Mouse (Mus musculus): Measurements from ENCODE around the gene Ltbp4.

Gene Ltbp4

GRCm38 (mm10) chr7:27337175-27337853 lies at the start of gene Ltbp4:
Gene Ltbp4, minus strand, starts transcription at chr7:27337692.
- DNase-seq (ENCODE audit: low spot score in 2 of 2) = no peak

GRCm38 (mm10) chr7:27384731-27385130 lies 47.2 kb upstream of the Ltbp4 start:
- DNase-seq (ENCODE audit: low spot score in 2 of 2) = no peak

- no peak for DNase-seq (ENCODE audit: low spot score in 2 of 2)
Observed at GRCm38 (mm10) chr7:27384134-27384533, 46.6 kb upstream of the Ltbp4 start.

- no peak for DNase-seq (ENCODE audit: low spot score in 2 of 2)
Observed at GRCm38 (mm10) chr7:27383233-27383632, 45.7 kb upstream of the Ltbp4 start.

- no peak for DNase-seq (ENCODE audit: low spot score in 2 of 2)
Observed at GRCm38 (mm10) chr7:27381560-27381959, 44.1 kb upstream of the Ltbp4 start.

- no peak for DNase-seq (ENCODE audit: low spot score in 2 of 2)
Observed at GRCm38 (mm10) chr7:27381009-27381408, 43.5 kb upstream of the Ltbp4 start.

GRCm38 (mm10) chr7:27379836-27380235 lies 42.3 kb upstream of the Ltbp4 start:
- no peak for DNase-seq (ENCODE audit: low spot score in 2 of 2)

GRCm38 (mm10) chr7:27378431-27378830 lies 40.9 kb upstream of the Ltbp4 start:
- DNase-seq (ENCODE audit: low spot score in 2 of 2) = no peak

- DNase-seq (ENCODE audit: low spot score in 2 of 2) = peak in 1 of 2 experiments; percentile 62
Observed at GRCm38 (mm10) chr7:27375274-27375673, 37.8 kb upstream of the Ltbp4 start.

GRCm38 (mm10) chr7:27371715-27372462 lies 34.4 kb upstream of the Ltbp4 start:
- DNase-seq (ENCODE audit: low spot score in 2 of 2) = no peak

- no peak for DNase-seq (ENCODE audit: low spot score in 2 of 2)
Observed at GRCm38 (mm10) chr7:27369111-27369510, 31.6 kb upstream of the Ltbp4 start.

GRCm38 (mm10) chr7:27367976-27368375 lies 30.5 kb upstream of the Ltbp4 start:
- no peak for DNase-seq (ENCODE audit: low spot score in 2 of 2)

GRCm38 (mm10) chr7:27366082-27366844 lies 28.8 kb upstream of the Ltbp4 start:
- peak in 1 of 2 experiments; percentile 52 for DNase-seq (ENCODE audit: low spot score in 2 of 2)

- DNase-seq (ENCODE audit: low spot score in 2 of 2) = no peak
Observed at GRCm38 (mm10) chr7:27364379-27364778, 26.9 kb upstream of the Ltbp4 start.

- DNase-seq (ENCODE audit: low spot score in 2 of 2) = peak; percentile 97 to 99
Observed at GRCm38 (mm10) chr7:27361283-27361946, 23.9 kb upstream of the Ltbp4 start.

- DNase-seq (ENCODE audit: low spot score in 2 of 2) = no peak
Observed at GRCm38 (mm10) chr7:27360749-27361148, 23.3 kb upstream of the Ltbp4 start.

- DNase-seq (ENCODE audit: low spot score in 2 of 2) = no peak
Observed at GRCm38 (mm10) chr7:27359706-27360358, 22.3 kb upstream of the Ltbp4 start.

GRCm38 (mm10) chr7:27359162-27359561 lies 21.7 kb upstream of the Ltbp4 start:
- no peak for DNase-seq (ENCODE audit: low spot score in 2 of 2)

GRCm38 (mm10) chr7:27357595-27357978 lies 20.1 kb upstream of the Ltbp4 start:
- no peak for DNase-seq (ENCODE audit: low spot score in 2 of 2)

- DNase-seq (ENCODE audit: low spot score in 2 of 2) = no peak
Observed at GRCm38 (mm10) chr7:27356861-27357594, 19.5 kb upstream of the Ltbp4 start, which contains the start of gene Gm20479. Gene Gm20479, minus strand, starts transcription at chr7:27357419.

GRCm38 (mm10) chr7:27356248-27356647 lies 18.8 kb upstream of the Ltbp4 start:
- DNase-seq (ENCODE audit: low spot score in 2 of 2) = no peak
